Mouse (Mus musculus): ENCODE data around the gene Il5.
A peak's percentile ranks its signal among the peaks of the same experiment; 100 is the strongest.

Gene Il5

GRCm38 (mm10) chr11:53770125-53770791 lies 49.7 kb downstream of the Il5 start:
- DNase-seq (ENCODE audit: low spot score in 2 of 2) = peak; percentile 35 to 47

GRCm38 (mm10) chr11:53771001-53771744 lies 50.6 kb downstream of the Il5 start:
- no peak for DNase-seq (ENCODE audit: low spot score in 2 of 2)

DNA sequence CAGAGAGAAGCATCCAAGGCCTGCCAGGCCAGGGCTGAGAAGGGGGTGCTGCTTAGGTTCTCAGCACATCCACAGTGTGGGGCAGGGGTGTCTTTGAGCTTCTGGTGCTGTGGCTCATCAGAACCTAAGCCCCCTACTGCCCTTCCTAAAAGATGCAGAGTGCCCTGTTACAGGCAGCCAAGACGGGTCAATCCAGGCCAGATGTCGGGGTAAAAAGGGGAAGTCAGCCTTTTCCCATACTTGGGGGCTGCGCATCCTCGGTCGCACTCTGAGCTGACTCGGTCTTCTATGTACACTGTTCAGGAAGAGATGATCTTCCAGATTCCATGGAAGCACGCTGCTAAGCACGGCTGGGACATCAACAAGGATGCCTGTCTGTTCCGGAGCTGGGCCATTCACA lies 51.9 kb downstream of the Il5 start:
- no peak for DNase-seq (ENCODE audit: low spot score in 2 of 2)

GRCm38 (mm10) chr11:53773087-53773486 lies 52.5 kb downstream of the Il5 start, which contains the start of gene Gm17334:
Gm17334 (minus strand) TSS chr11:53773187.
- DNase-seq (ENCODE audit: low spot score in 2 of 2) = no peak

DNA sequence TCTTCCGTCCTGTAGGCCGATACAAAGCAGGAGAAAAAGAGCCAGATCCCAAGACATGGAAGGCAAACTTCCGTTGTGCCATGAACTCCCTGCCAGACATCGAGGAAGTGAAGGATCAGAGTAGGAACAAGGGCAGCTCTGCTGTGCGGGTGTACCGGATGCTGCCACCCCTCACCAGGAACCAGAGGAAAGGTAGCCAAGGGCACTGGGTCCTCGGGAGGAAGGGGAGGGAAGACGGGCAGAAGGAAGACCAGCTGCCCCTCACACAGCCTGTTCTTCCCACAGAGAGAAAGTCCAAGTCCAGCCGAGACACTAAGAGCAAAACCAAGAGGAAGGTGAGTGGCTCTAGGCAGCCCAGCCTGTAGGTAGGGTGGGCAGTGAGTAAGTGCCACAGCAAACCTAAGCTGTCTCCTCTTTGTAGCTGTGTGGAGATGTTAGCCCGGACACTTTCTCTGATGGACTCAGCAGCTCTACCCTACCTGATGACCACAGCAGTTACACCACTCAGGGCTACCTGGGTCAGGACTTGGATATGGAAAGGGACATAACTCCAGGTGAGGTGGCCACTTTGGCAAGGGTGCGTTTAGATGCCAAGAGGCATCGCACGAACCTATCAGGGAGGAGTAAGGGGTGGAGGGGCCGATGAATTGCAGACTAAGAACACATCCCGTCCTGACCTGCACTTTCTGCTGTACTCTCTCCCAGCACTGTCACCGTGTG lies 53.2 kb downstream of the Il5 start:
- DNase-seq (ENCODE audit: low spot score in 2 of 2) = no peak
